Mouse (Mus musculus) E14TG2a.4 (cell line): ENCODE data around the gene Thsd4.
A peak's percentile ranks its signal among the peaks of the same experiment; 100 is the strongest.

Experiments
- H3K27me3 ChIP-seq: 2 replicates; pipeline ENCODE4 v1.6.1; 2014; ENCODE audit warnings: low read length, control low read depth; ENCODE audit not compliant: insufficient read depth
- H3K36me3 ChIP-seq: 2 replicates; pipeline ENCODE4 v1.6.1; 2014; ENCODE audit warnings: low read length, control low read depth; ENCODE audit not compliant: insufficient read depth
- H3K4me1 ChIP-seq: replicated peaks from 2 replicates; pipeline ENCODE4 v1.6.1; 2014; ENCODE audit warnings: low read depth, low read length, control low read depth
- H3K4me3 ChIP-seq: replicated peaks from 2 replicates; pipeline ENCODE4 v1.5.1; 2014; ENCODE audit warnings: mild to moderate bottlenecking, low read length
- H3K9me3 ChIP-seq: 2 replicates; pipeline ENCODE4 v1.6.1; 2014; ENCODE audit warnings: low read length, control low read depth
- CTCF ChIP-seq: conservative IDR thresholded peaks from 2 replicates; pipeline ENCODE4 v1.5.1; 2014; ENCODE audit warnings: low read length
- NANOG ChIP-seq: IDR thresholded peaks from 2 replicates; pipeline ENCODE4 v1.6.1; 2014; ENCODE audit warnings: borderline replicate concordance, low read length, mixed read lengths
- POU5F1 ChIP-seq: IDR thresholded peaks from 2 replicates; pipeline ENCODE4 v1.6.1; 2014; ENCODE audit warnings: low read length, borderline replicate concordance

Gene Thsd4

GRCm38 (mm10) chr9:60288789-60289188 lies 233.1 kb downstream of the Thsd4 start:
- peaks cover 18% of the 10 kb centered on the region for H3K27me3 ChIP-seq
- TF ChIP-seq POU5F1 (no peak), NANOG (no peak), CTCF (no peak)
- H3K9me3 ChIP-seq: no peaks in the 10 kb centered on the region
- peak overlapping the region; percentile 37 for H3K4me3 ChIP-seq
- H3K4me1 ChIP-seq: peaks cover 10% of the 10 kb centered on the region
- no peaks in the 10 kb centered on the region for H3K36me3 ChIP-seq

- peaks cover 18% of the 10 kb centered on the region for H3K27me3 ChIP-seq
- H3K4me1 ChIP-seq: peaks cover 10% of the 10 kb centered on the region
- no peaks in the 10 kb centered on the region for H3K36me3 ChIP-seq
- no peak overlapping the region for H3K4me3 ChIP-seq
- no peaks in the 10 kb centered on the region for H3K9me3 ChIP-seq
- TF ChIP-seq NANOG (no peak), POU5F1 (no peak), CTCF (no peak)
Observed at GRCm38 (mm10) chr9:60286390-60286789, 235.5 kb downstream of the Thsd4 start.

GRCm38 (mm10) chr9:60285047-60285462 lies 236.8 kb downstream of the Thsd4 start:
- Histone ChIP-seq H3K4me3 (no peak overlapping the region), H3K27me3 (peaks cover 10% of the 10 kb centered on the region), H3K36me3 (no peaks in the 10 kb centered on the region), H3K9me3 (no peaks in the 10 kb centered on the region), H3K4me1 (peaks cover 10% of the 10 kb centered on the region)
- TF ChIP-seq CTCF: no peak

GRCm38 (mm10) chr9:60284318-60284717 lies 237.5 kb downstream of the Thsd4 start:
- TF ChIP-seq POU5F1: no peak
- TF ChIP-seq CTCF: no peak
- TF ChIP-seq NANOG: no peak
- H3K4me3 ChIP-seq: no peak overlapping the region
- H3K4me1 ChIP-seq: peaks cover 9% of the 10 kb centered on the region
- no peaks in the 10 kb centered on the region for H3K36me3 ChIP-seq
- H3K9me3 ChIP-seq: no peaks in the 10 kb centered on the region
- peaks cover 6% of the 10 kb centered on the region; the same call in 1 of the 2 replicates for H3K27me3 ChIP-seq

GRCm38 (mm10) chr9:60283546-60283945 lies 238.3 kb downstream of the Thsd4 start:
- no peaks in the 10 kb centered on the region for H3K27me3 ChIP-seq
- H3K36me3 ChIP-seq: no peaks in the 10 kb centered on the region
- H3K9me3 ChIP-seq: no peaks in the 10 kb centered on the region
- 0 out of 2 replicates have a peak, but pooled peaks cover 3% of the 10 kb centered on the region for H3K4me1 ChIP-seq
- TF ChIP-seq POU5F1: no peak
- no peak for TF ChIP-seq CTCF
- no peak for TF ChIP-seq NANOG
- no peak overlapping the region for H3K4me3 ChIP-seq

- Histone ChIP-seq H3K4me3 (no peak overlapping the region), H3K4me1 (0 out of 2 replicates have a peak, but pooled peaks cover 3% of the 10 kb centered on the region), H3K9me3 (no peaks in the 10 kb centered on the region), H3K36me3 (no peaks in the 10 kb centered on the region), H3K27me3 (no peaks in the 10 kb centered on the region)
- TF ChIP-seq POU5F1 (no peak), NANOG (no peak), CTCF (no peak)
Observed at GRCm38 (mm10) chr9:60281281-60281680, 240.6 kb downstream of the Thsd4 start.

- no peaks in the 10 kb centered on the region for H3K27me3 ChIP-seq
- 0 out of 2 replicates have a peak, but pooled peaks cover 3% of the 10 kb centered on the region for H3K4me1 ChIP-seq
- no peak overlapping the region for H3K4me3 ChIP-seq
- no peaks in the 10 kb centered on the region for H3K9me3 ChIP-seq
- H3K36me3 ChIP-seq: no peaks in the 10 kb centered on the region
- no peak for TF ChIP-seq POU5F1
- no peak for TF ChIP-seq CTCF
- TF ChIP-seq NANOG: no peak
Observed at GRCm38 (mm10) chr9:60280786-60281185, 241.1 kb downstream of the Thsd4 start.

GRCm38 (mm10) chr9:60279556-60279955 lies 242.3 kb downstream of the Thsd4 start:
- H3K4me1 ChIP-seq: peaks cover 3% of the 10 kb centered on the region; the same call in 1 of the 2 replicates
- no peaks in the 10 kb centered on the region for H3K36me3 ChIP-seq
- H3K27me3 ChIP-seq: no peaks in the 10 kb centered on the region
- TF ChIP-seq POU5F1: no peak
- TF ChIP-seq NANOG: no peak
- TF ChIP-seq CTCF: no peak
- no peak overlapping the region for H3K4me3 ChIP-seq
- H3K9me3 ChIP-seq: no peaks in the 10 kb centered on the region

GRCm38 (mm10) chr9:60276351-60276750 lies 245.5 kb downstream of the Thsd4 start:
- Histone ChIP-seq H3K4me3 (no peak overlapping the region), H3K9me3 (no peaks in the 10 kb centered on the region), H3K36me3 (no peaks in the 10 kb centered on the region), H3K4me1 (peaks cover 3% of the 10 kb centered on the region; the same call in 1 of the 2 replicates), H3K27me3 (no peaks in the 10 kb centered on the region)
- TF ChIP-seq POU5F1: no peak
- TF ChIP-seq NANOG: no peak
- no peak; the same call in 1 of the 2 replicates for TF ChIP-seq CTCF
